In genomic region chr7:127214981-127215871, GRCm38 (mm10) we compare ENCODE assay signal across 8 mouse cellular contexts. TPM values are rescaled to one million over a fixed set of nuclear protein-coding genes. Genes with fewer than 3 reads are reported as not detected.
DNase-seq lines count a peak whose midpoint lies in the region; ATAC-seq and TF ChIP-seq lines count a peak whose summit lies in the region.

No protein-coding gene starts in this region.

- H3K27ac ChIP-seq in embryonic facial prominence, embryonic 12.5 days = 0 out of 2 replicates have a peak overlapping the region, but pooled peaks have one; percentile 11
- no peak overlapping the region for H3K27ac ChIP-seq in heart, embryonic 11.5 days (ENCODE audit: low read depth, low read length)
- H3K27ac ChIP-seq in lung, embryonic 16.5 days (ENCODE audit: low read length) = no peak overlapping the region
- H3K27ac ChIP-seq in olfactory bulb, adult 2 months (ENCODE audit: insufficient read depth, low read depth, low read length) = no peak overlapping the region

- 22% methylated on average over 33 of the region's 33 CpGs for WGBS in embryonic facial prominence, embryonic 12.5 days
- WGBS in heart, embryonic 11.5 days (ENCODE audit: insufficient replicate concordance) = 20% methylated on average over 33 of the region's 33 CpGs
- WGBS in lung, embryonic 16.5 days = 26% methylated on average over 33 of the region's 33 CpGs
- WGBS in olfactory bulb, adult 2 months = 27% methylated on average over 33 of the region's 33 CpGs

- peaks cover 12% of the 10 kb centered on the region; the same call in 1 of the 2 replicates for H3K27me3 ChIP-seq in embryonic facial prominence, embryonic 12.5 days
- H3K27me3 ChIP-seq in heart, embryonic 11.5 days (ENCODE audit: control insufficient read depth, insufficient read depth, low read length) = no peaks in the 10 kb centered on the region
- H3K27me3 ChIP-seq in lung, embryonic 16.5 days (ENCODE audit: control insufficient read depth, insufficient read depth, low read depth, low read length) = no peaks in the 10 kb centered on the region

- TF ChIP-seq POLR2A in olfactory bulb, adult 2 months (IDR thresholded peaks at IDR 0.05; ENCODE audit: insufficient read depth, low read depth, low read length) = no peak

- peak; percentile 38; the same call in 1 of the 2 replicates for TF ChIP-seq CTCF in olfactory bulb, adult 2 months (IDR thresholded peaks at IDR 0.05; ENCODE audit: insufficient read depth, low read depth, low read length)

- peak; percentile 57 for ATAC-seq in CD4-positive, CD25-positive, alpha-beta regulatory T cell, adult 4 months
- peak; percentile 40 for ATAC-seq in activated CD4-positive, CD25-positive, alpha-beta regulatory T cell, adult 4 months
- ATAC-seq in embryonic facial prominence, embryonic 12.5 days (ENCODE audit: insufficient number of reproducible peaks, insufficient read depth, low FRiP score, low TSS enrichment) = peak; percentile 12; the same call in 1 of the 2 replicates
- ATAC-seq in heart, embryonic 11.5 days (replicated peaks; ENCODE audit: insufficient number of reproducible peaks, low FRiP score, low TSS enrichment) = no peak
- ATAC-seq in lung, embryonic 16.5 days (ENCODE audit: low read depth) = peak; percentile 53; the same call in 1 of the 2 replicates

- DNase-seq in kidney, adult 9 months = peak; percentile 73
- no peak for DNase-seq in right cerebral cortex, postnatal 14 days

- H3K4me3 ChIP-seq in embryonic facial prominence, embryonic 12.5 days = peak overlapping the region; percentile 29
- peak overlapping the region; percentile 35 for H3K4me3 ChIP-seq in heart, embryonic 11.5 days (ENCODE audit: low read depth, low read length)
- peak overlapping the region; percentile 40 for H3K4me3 ChIP-seq in lung, embryonic 16.5 days (ENCODE audit: low read length)
- H3K4me3 ChIP-seq in olfactory bulb, adult 2 months (ENCODE audit: insufficient read depth, low read depth, low read length) = peak overlapping the region; percentile 31

- H3K9me3 ChIP-seq in embryonic facial prominence, embryonic 12.5 days = no peaks in the 10 kb centered on the region
- no peaks in the 10 kb centered on the region for H3K9me3 ChIP-seq in heart, embryonic 11.5 days (replicated peaks; ENCODE audit: control insufficient read depth, low read length)
- no peaks in the 10 kb centered on the region for H3K9me3 ChIP-seq in lung, embryonic 16.5 days (ENCODE audit: control insufficient read depth, low read length)

- no peaks in the 10 kb centered on the region for H3K36me3 ChIP-seq in embryonic facial prominence, embryonic 12.5 days
- no peaks in the 10 kb centered on the region for H3K36me3 ChIP-seq in heart, embryonic 11.5 days (ENCODE audit: control insufficient read depth, insufficient read depth, low read length)
- H3K36me3 ChIP-seq in lung, embryonic 16.5 days (ENCODE audit: control insufficient read depth, insufficient read depth, low read length) = no peaks in the 10 kb centered on the region

- peak overlapping the region; percentile 49 for H3K4me2 ChIP-seq in embryonic facial prominence, embryonic 12.5 days (replicated peaks)
- peak overlapping the region; percentile 69 for H3K4me2 ChIP-seq in heart, embryonic 11.5 days
- peak overlapping the region; percentile 70 for H3K4me2 ChIP-seq in lung, embryonic 16.5 days (ENCODE audit: low read depth, low read length)

- H3K9ac ChIP-seq in embryonic facial prominence, embryonic 12.5 days = peak overlapping the region; percentile 49; the same call in 1 of the 2 replicates
- H3K9ac ChIP-seq in heart, embryonic 11.5 days (ENCODE audit: low read depth, low read length) = peak overlapping the region; percentile 70
- H3K9ac ChIP-seq in lung, embryonic 16.5 days (ENCODE audit: low read length) = peak overlapping the region; percentile 72

- peaks cover 5% of the 10 kb centered on the region; the same call in 1 of the 2 replicates for H3K4me1 ChIP-seq in embryonic facial prominence, embryonic 12.5 days
- H3K4me1 ChIP-seq in heart, embryonic 11.5 days (ENCODE audit: control insufficient read depth, insufficient read depth, low read length) = peaks cover 22% of the 10 kb centered on the region
- peaks cover 3% of the 10 kb centered on the region; the same call in 1 of the 2 replicates for H3K4me1 ChIP-seq in lung, embryonic 16.5 days (replicated peaks; ENCODE audit: control insufficient read depth, insufficient read depth, low read length)
- H3K4me1 ChIP-seq in olfactory bulb, adult 2 months (ENCODE audit: control insufficient read depth, insufficient read depth, low read length) = peaks cover 8% of the 10 kb centered on the region

RNA-seq across cellular contexts. Expression of gene Mylpf, which starts 6.5 kb away (rescaled TPM):
- polyA plus RNA-seq in CD4-positive, CD25-positive, alpha-beta regulatory T cell, adult 4 months (2017; shearing (Covaris generic)) = 10 to 100 TPM; 25.4 to 31.5 TPM
- 10 to 100 TPM; 26.7 to 30.7 TPM for polyA plus RNA-seq in activated CD4-positive, CD25-positive, alpha-beta regulatory T cell, adult 4 months (2017; shearing (Covaris generic))
- polyA plus RNA-seq in embryonic facial prominence, embryonic 12.5 days (2016; fragmentation: Nextera tagmentation; extraction: Ambion mirVana) = 65.2 and 79.2 TPM in 2 replicates
- 27.8 and 37.5 TPM in 2 replicates for polyA plus RNA-seq in heart, embryonic 11.5 days (2014; fragmentation: Nextera tagmentation; extraction: Ambion mirVana)
- polyA plus RNA-seq in lung, embryonic 16.5 days (2015; fragmentation: Nextera tagmentation; extraction: Ambion mirVana) = 47.4 and 105 TPM in 2 replicates
- not detected in 2 replicates for polyA plus RNA-seq in olfactory bulb, adult 2 months (2012; ENCODE audit: insufficient read depth, insufficient read length, low replicate concordance, missing spikeins)

RNA-seq across cellular contexts. Expression of gene Tbc1d10b, which starts 7.0 kb away (rescaled TPM):
- polyA plus RNA-seq in CD4-positive, CD25-positive, alpha-beta regulatory T cell, adult 4 months (2017; shearing (Covaris generic)) = 10 to 100 TPM; 12.5 to 18.4 TPM
- 10 to 100 TPM; 13.6 to 18.9 TPM for polyA plus RNA-seq in activated CD4-positive, CD25-positive, alpha-beta regulatory T cell, adult 4 months (2017; shearing (Covaris generic))
- polyA plus RNA-seq in embryonic facial prominence, embryonic 12.5 days (2016; fragmentation: Nextera tagmentation; extraction: Ambion mirVana) = 41.1 and 43.4 TPM in 2 replicates
- 17.5 and 23.7 TPM in 2 replicates for polyA plus RNA-seq in heart, embryonic 11.5 days (2014; fragmentation: Nextera tagmentation; extraction: Ambion mirVana)
- polyA plus RNA-seq in lung, embryonic 16.5 days (2015; fragmentation: Nextera tagmentation; extraction: Ambion mirVana) = 20.5 and 23.8 TPM in 2 replicates
- not detected in 2 replicates for polyA plus RNA-seq in olfactory bulb, adult 2 months (2012; ENCODE audit: insufficient read depth, insufficient read length, low replicate concordance, missing spikeins)

RNA-seq across cellular contexts. Expression of gene Zfp553, which starts 17.6 kb away (rescaled TPM):
- 1 to 10 TPM; 6.6 to 7.9 TPM for polyA plus RNA-seq in CD4-positive, CD25-positive, alpha-beta regulatory T cell, adult 4 months (2017; shearing (Covaris generic))
- 1 to 10 TPM; 4.1 to 8.0 TPM for polyA plus RNA-seq in activated CD4-positive, CD25-positive, alpha-beta regulatory T cell, adult 4 months (2017; shearing (Covaris generic))
- 63.2 and 63.3 TPM in 2 replicates for polyA plus RNA-seq in embryonic facial prominence, embryonic 12.5 days (2016; fragmentation: Nextera tagmentation; extraction: Ambion mirVana)
- polyA plus RNA-seq in heart, embryonic 11.5 days (2014; fragmentation: Nextera tagmentation; extraction: Ambion mirVana) = 12.3 and 14.6 TPM in 2 replicates
- 27.7 and 32.3 TPM in 2 replicates for polyA plus RNA-seq in lung, embryonic 16.5 days (2015; fragmentation: Nextera tagmentation; extraction: Ambion mirVana)
- polyA plus RNA-seq in olfactory bulb, adult 2 months (2012; ENCODE audit: insufficient read depth, insufficient read length, low replicate concordance, missing spikeins) = not detected in 2 replicates

RNA-seq across cellular contexts. Expression of gene Sept1, which starts 17.7 kb away (rescaled TPM):
- polyA plus RNA-seq in CD4-positive, CD25-positive, alpha-beta regulatory T cell, adult 4 months (2017; shearing (Covaris generic)) = 100 to 1,000 TPM; 819 to 912 TPM
- polyA plus RNA-seq in activated CD4-positive, CD25-positive, alpha-beta regulatory T cell, adult 4 months (2017; shearing (Covaris generic)) = 100 to 1,000 TPM; 811 to 836 TPM
- polyA plus RNA-seq in embryonic facial prominence, embryonic 12.5 days (2016; fragmentation: Nextera tagmentation; extraction: Ambion mirVana) = 34.0 and 39.7 TPM in 2 replicates
- polyA plus RNA-seq in heart, embryonic 11.5 days (2014; fragmentation: Nextera tagmentation; extraction: Ambion mirVana) = 19.8 and 23.1 TPM in 2 replicates
- 23.2 and 23.4 TPM in 2 replicates for polyA plus RNA-seq in lung, embryonic 16.5 days (2015; fragmentation: Nextera tagmentation; extraction: Ambion mirVana)
- 2,394 TPM in 1 of 2 replicates, not detected in the other for polyA plus RNA-seq in olfactory bulb, adult 2 months (2012; ENCODE audit: insufficient read depth, insufficient read length, low replicate concordance, missing spikeins)

RNA-seq across cellular contexts. Expression of gene Cd2bp2, which starts 19.4 kb away (rescaled TPM):
- polyA plus RNA-seq in CD4-positive, CD25-positive, alpha-beta regulatory T cell, adult 4 months (2017; shearing (Covaris generic)) = 10 to 100 TPM; 39.7 to 51.9 TPM
- 10 to 100 TPM; 38.9 to 50.5 TPM for polyA plus RNA-seq in activated CD4-positive, CD25-positive, alpha-beta regulatory T cell, adult 4 months (2017; shearing (Covaris generic))
- polyA plus RNA-seq in embryonic facial prominence, embryonic 12.5 days (2016; fragmentation: Nextera tagmentation; extraction: Ambion mirVana) = 73.7 and 82.5 TPM in 2 replicates
- polyA plus RNA-seq in heart, embryonic 11.5 days (2014; fragmentation: Nextera tagmentation; extraction: Ambion mirVana) = 41.7 and 41.8 TPM in 2 replicates
- polyA plus RNA-seq in lung, embryonic 16.5 days (2015; fragmentation: Nextera tagmentation; extraction: Ambion mirVana) = 53.9 and 54.0 TPM in 2 replicates
- polyA plus RNA-seq in olfactory bulb, adult 2 months (2012; ENCODE audit: insufficient read depth, insufficient read length, low replicate concordance, missing spikeins) = not detected in 2 replicates

Comparison
In these comparisons a context has a peak if more than half of its experiments do, and no peak if none do; other contexts are left out.
1. RNA of gene Mylpf, which starts 6.5 kb away (polyA plus RNA-seq): 65.2 to 79.2 TPM in embryonic facial prominence, embryonic 12.5 days, 47.4 to 105 TPM in lung, embryonic 16.5 days, 27.8 to 37.5 TPM in heart, embryonic 11.5 days, 25.4 to 31.5 TPM in CD4-positive, CD25-positive, alpha-beta regulatory T cell, adult 4 months and 26.7 to 30.7 TPM in activated CD4-positive, CD25-positive, alpha-beta regulatory T cell, adult 4 months; not detected in olfactory bulb, adult 2 months; every median in the first group is over 10 times any median in the second.
2. Peak in every context shown above with its lines, with median percentiles within 50 percentile points of each other: H3K4me2 ChIP-seq, H3K4me3 ChIP-seq and H3K9ac ChIP-seq.